ENCODE assay signal across 19 mouse cellular contexts in the genomic region with DNA sequence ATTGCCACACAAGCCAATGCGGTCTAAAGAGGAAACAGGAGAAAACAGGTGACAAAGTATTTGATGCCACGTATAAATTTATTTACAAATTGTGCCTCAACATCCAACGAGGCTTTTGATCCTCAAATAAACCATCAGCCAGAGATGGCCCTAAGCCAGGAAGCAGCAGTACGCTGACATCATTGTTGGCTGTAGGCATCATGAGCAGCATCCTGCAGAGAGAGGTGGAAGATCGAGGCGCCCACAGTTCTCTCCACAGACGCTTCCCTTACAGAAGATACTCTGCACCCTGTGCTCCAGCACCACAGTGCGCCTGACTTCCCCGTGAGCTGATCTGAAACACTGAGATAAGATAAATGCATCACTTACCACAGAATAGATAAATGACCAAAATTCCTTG. TPM values are rescaled to one million over a fixed set of nuclear protein-coding genes. Genes with fewer than 3 reads are reported as not detected.
A peak's percentile ranks its signal among the peaks of the same experiment; 100 is the strongest.
DNase-seq lines count a peak whose midpoint lies in the region; ATAC-seq and TF ChIP-seq lines count a peak whose summit lies in the region.
"Had no signal": no experiment of that assay in that cellular context is flagged by ENCODE, and none has a peak within 500 bp of the region (broad histone marks: within the 10 kb centered on the region; RNA-seq: fewer than 3 reads in every experiment).

No protein-coding gene starts in this region.

- 37% methylated on average over 9 of the region's 9 CpGs for WGBS in lung, postnatal 0 days
- whole genome bisulfite sequencing in intestine, postnatal 0 days, result 67% methylated on average over 9 of the region's 9 CpGs

- no peak for TF ChIP-seq EP300 in lung, postnatal 0 days (IDR thresholded peaks at IDR 0.05)

- no peaks in the 10 kb centered on the region for H3K9me3 ChIP-seq in lung, postnatal 0 days (ENCODE audit: low read length)
- no peaks in the 10 kb centered on the region for H3K9me3 ChIP-seq in intestine, postnatal 0 days (ENCODE audit: control insufficient read depth)
- H3K9me3 ChIP-seq: embryonic facial prominence, embryonic 15.5 days; forebrain, embryonic 10.5 days; heart, embryonic 13.5 days; liver, embryonic 15.5 days; neural tube, embryonic 13.5 days had no signal

- H3K9ac ChIP-seq in lung, postnatal 0 days (replicated peaks; ENCODE audit: low read depth), result no peak overlapping the region
- H3K9ac ChIP-seq in intestine, postnatal 0 days (ENCODE audit: low read depth, low read length), result no peak overlapping the region
- H3K9ac ChIP-seq: embryonic facial prominence, embryonic 15.5 days; heart, embryonic 13.5 days; liver, embryonic 15.5 days; neural tube, embryonic 13.5 days had no signal

- H3K4me2 ChIP-seq in lung, postnatal 0 days (replicated peaks; ENCODE audit: low read depth, low read length), result no peak overlapping the region
- no peak overlapping the region for H3K4me2 ChIP-seq in intestine, postnatal 0 days (replicated peaks; ENCODE audit: low read depth)
- H3K4me2 ChIP-seq: embryonic facial prominence, embryonic 15.5 days; heart, embryonic 13.5 days; liver, embryonic 15.5 days; neural tube, embryonic 13.5 days had no signal

- H3K36me3 ChIP-seq in lung, postnatal 0 days (ENCODE audit: insufficient read depth, low read length), result no peaks in the 10 kb centered on the region
- H3K36me3 ChIP-seq in intestine, postnatal 0 days (ENCODE audit: control insufficient read depth, insufficient read depth), result no peaks in the 10 kb centered on the region
- H3K36me3 ChIP-seq: forebrain, embryonic 10.5 days; liver, embryonic 15.5 days had no signal

- no peak overlapping the region for H3K4me3 ChIP-seq in lung, postnatal 0 days (ENCODE audit: low read depth, low read length)
- no peak overlapping the region for H3K4me3 ChIP-seq in intestine, postnatal 0 days (ENCODE audit: low read depth, low read length)
- H3K4me3 ChIP-seq: embryonic facial prominence, embryonic 15.5 days; forebrain, embryonic 10.5 days; heart, embryonic 13.5 days; liver, embryonic 15.5 days; neural tube, embryonic 13.5 days had no signal

- ATAC-seq in lung, postnatal 0 days, result no peak
- ATAC-seq in intestine, postnatal 0 days, result no peak

- H3K4me1 ChIP-seq in lung, postnatal 0 days (ENCODE audit: insufficient read depth, low read depth, low read length), result no peaks in the 10 kb centered on the region
- no peaks in the 10 kb centered on the region for H3K4me1 ChIP-seq in intestine, postnatal 0 days (replicated peaks; ENCODE audit: control insufficient read depth, insufficient read depth, low read length)
- H3K4me1 ChIP-seq: embryonic facial prominence, embryonic 15.5 days; forebrain, embryonic 10.5 days; neural tube, embryonic 13.5 days had no signal

- peak; percentile 12 for DNase-seq in heart, postnatal 4 days
- DNase-seq in heart, postnatal 36 days, result no peak
- DNase-seq in lung, postnatal 0 days (ENCODE audit: low spot score), result peak; percentile 10
- no peak for DNase-seq in lung, postnatal 36 days
- DNase-seq in cerebellum, adult 9-10 months, result peak; percentile 73
- DNase-seq in kidney, postnatal 36 days, result no peak
- DNase-seq: adrenal gland, postnatal 14 days; kidney, adult 8-10 months; kidney, postnatal 25 days; lung, postnatal 14 days; thymus, postnatal 14 days had no signal

- intact Hi-C loops in heart, postnatal 36 days (cut with DNase I), result no loop called here

- H3K27me3 ChIP-seq in lung, postnatal 0 days (replicated peaks; ENCODE audit: insufficient read depth, low read length), result no peaks in the 10 kb centered on the region
- no peaks in the 10 kb centered on the region for H3K27me3 ChIP-seq in intestine, postnatal 0 days (replicated peaks; ENCODE audit: control insufficient read depth, insufficient read depth, low read length)
- H3K27me3 ChIP-seq: embryonic facial prominence, embryonic 15.5 days; heart, embryonic 13.5 days; liver, embryonic 15.5 days; neural tube, embryonic 13.5 days had no signal

- no peak for TF ChIP-seq CTCF in lung, postnatal 0 days (IDR thresholded peaks at IDR 0.05)
- TF ChIP-seq CTCF in intestine, postnatal 0 days (IDR thresholded peaks at IDR 0.05; ENCODE audit: low read depth), result no peak

- no peak overlapping the region for H3K27ac ChIP-seq in lung, postnatal 0 days (ENCODE audit: low read length)
- no peak overlapping the region for H3K27ac ChIP-seq in intestine, postnatal 0 days (ENCODE audit: low read depth, low read length)
- H3K27ac ChIP-seq: embryonic facial prominence, embryonic 15.5 days; forebrain, embryonic 10.5 days; heart, embryonic 13.5 days; liver, embryonic 15.5 days; neural tube, embryonic 13.5 days; stomach, postnatal 0 days had no signal

RNA-seq across cellular contexts. Expression of a gene that starts 36.1 kb away (rescaled TPM):
- 1 to 10 TPM; 4.1 to 5.6 TPM for total RNA-seq in heart, postnatal 4 days (2021)
- 1 to 10 TPM; 8.0 to 8.4 TPM for total RNA-seq in heart, postnatal 36 days (2021)
- 1.6 and 2.3 TPM in 2 replicates for polyA plus RNA-seq in lung, postnatal 0 days (2015; fragmentation: Nextera tagmentation; extraction: Ambion mirVana)
- 0.33 and 0.73 TPM in 2 replicates for polyA plus RNA-seq in intestine, postnatal 0 days (2015; fragmentation: Nextera tagmentation; extraction: Ambion mirVana)
- total RNA-seq: hematopoietic stem cell, adult 5-6 weeks had no signal

RNA-seq across cellular contexts. Expression of a gene that starts 49.8 kb away (rescaled TPM):
- 10 to 100 TPM; 12.6 to 13.6 TPM for total RNA-seq in heart, postnatal 4 days (2021)
- 1 to 10 TPM; 6.1 to 7.5 TPM for total RNA-seq in heart, postnatal 36 days (2021)
- 8.2 and 9.0 TPM in 2 replicates for polyA plus RNA-seq in lung, postnatal 0 days (2015; fragmentation: Nextera tagmentation; extraction: Ambion mirVana)
- 1.5 and 2.4 TPM in 2 replicates for polyA plus RNA-seq in intestine, postnatal 0 days (2015; fragmentation: Nextera tagmentation; extraction: Ambion mirVana)

Comparison
In these comparisons a context has a peak if more than half of its experiments do, and no peak if none do; other contexts are left out.
1. DNase-seq: peak in heart, postnatal 4 days (single experiment), lung, postnatal 0 days (single experiment) and cerebellum, adult 9-10 months (single experiment); none in heart, postnatal 36 days (0 of 2), lung, postnatal 36 days (single experiment) and kidney, postnatal 36 days (0 of 2).